Comparison of ENCODE assay signal across 24 mouse cellular contexts in the genomic region with DNA sequence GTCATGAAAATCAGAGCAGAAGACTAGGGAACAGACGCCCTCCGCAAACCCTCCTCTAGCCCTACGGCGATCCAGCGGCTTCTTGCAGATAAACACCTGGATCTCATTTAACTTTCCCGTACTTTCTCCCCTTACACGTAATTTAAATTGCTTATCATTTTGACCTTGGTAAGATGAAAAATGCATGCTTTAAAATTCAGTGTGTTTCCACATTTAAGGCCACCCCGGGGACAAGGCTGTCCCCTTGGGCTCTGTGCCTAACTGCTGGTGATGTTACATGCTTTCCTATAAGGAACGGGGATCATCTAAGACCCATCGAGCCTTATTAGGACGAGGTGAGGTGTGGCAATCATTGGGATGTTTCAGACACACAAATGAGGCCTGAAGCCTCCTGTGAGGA.
DNase-seq lines count a peak whose midpoint lies in the region; ATAC-seq and TF ChIP-seq lines count a peak whose summit lies in the region.
"Had no signal": no experiment of that assay in that cellular context is flagged by ENCODE, and none has a peak within 500 bp of the region (broad histone marks: within the 10 kb centered on the region; RNA-seq: fewer than 3 reads in every experiment).

No protein-coding gene starts in this region.

- TF ChIP-seq CTCF in brain, embryonic 14.5 days (IDR thresholded peaks at IDR 0.05; ENCODE audit: borderline replicate concordance, extremely low read depth, insufficient read depth, insufficient read length): no peak

- H3K27ac ChIP-seq in midbrain, embryonic 15.5 days: peak overlapping the region; percentile 31; the same call in 1 of the 2 replicates
- H3K27ac ChIP-seq in midbrain, embryonic 10.5 days (replicated peaks): no peak overlapping the region
- H3K27ac ChIP-seq: embryonic facial prominence, embryonic 12.5 days; embryonic facial prominence, embryonic 15.5 days; heart, adult 2 months; heart, embryonic 10.5 days; heart, embryonic 13.5 days; hindbrain, embryonic 14.5 days; hindbrain, postnatal 0 days had no signal

- peak; percentile 39 for DNase-seq in adrenal gland, postnatal 10 days
- DNase-seq in adrenal gland, adult 18-20 months (ENCODE audit: low spot score in 2 of 2): no peak
- DNase-seq in midbrain, embryonic 10.5 days (ENCODE audit: low spot score): no peak
- DNase-seq in brain, embryonic 14.5 days (ENCODE audit: low read depth): peak; percentile 52
- DNase-seq: cerebellum, adult 11 months; cerebellum, adult 2 months; cerebellum, adult 9-11 months; cerebellum, postnatal 25 days; gastrocnemius, postnatal 25 days; heart, adult 2 months; heart, postnatal 14 days; heart, postnatal 4 days had no signal

- peaks cover 16% of the 10 kb centered on the region for H3K4me1 ChIP-seq in midbrain, embryonic 15.5 days
- peaks cover 13% of the 10 kb centered on the region for H3K4me1 ChIP-seq in midbrain, embryonic 10.5 days

- H3K9me3 ChIP-seq in midbrain, embryonic 15.5 days: no peaks in the 10 kb centered on the region
- no peaks in the 10 kb centered on the region; the same call in 1 of the 2 replicates for H3K9me3 ChIP-seq in midbrain, embryonic 10.5 days (replicated peaks)
- H3K9me3 ChIP-seq: embryonic facial prominence, embryonic 12.5 days; embryonic facial prominence, embryonic 15.5 days had no signal

- TF ChIP-seq POLR2A in brain, embryonic 14.5 days (IDR thresholded peaks at IDR 0.05; ENCODE audit: borderline replicate concordance, extremely low read depth, insufficient read depth, insufficient read length, poor library complexity, severe bottlenecking): no peak

- WGBS in midbrain, embryonic 15.5 days: 63% methylated on average over 11 of the region's 11 CpGs
- 94% methylated on average over 11 of the region's 11 CpGs for WGBS in midbrain, embryonic 10.5 days

- H3K4me2 ChIP-seq in midbrain, embryonic 15.5 days: no peak overlapping the region
- H3K4me2 ChIP-seq: embryonic facial prominence, embryonic 12.5 days; embryonic facial prominence, embryonic 15.5 days; heart, embryonic 13.5 days; hindbrain, embryonic 14.5 days had no signal

- ATAC-seq in midbrain, embryonic 15.5 days (replicated peaks): no peak; the same call in 1 of the 2 replicates
- ATAC-seq in granulocyte monocyte progenitor cell, adult 5-6 weeks (replicated peaks; ENCODE audit: poor library complexity, severe bottlenecking): no peak
- ATAC-seq: CD4-positive, CD25-positive, alpha-beta regulatory T cell, adult 4 months; forebrain, embryonic 14.5 days; hindbrain, postnatal 0 days; inflammation-experienced regulatory T-cells, adult 6 months; intestine, embryonic 16.5 days had no signal

- no peaks in the 10 kb centered on the region for H3K36me3 ChIP-seq in midbrain, embryonic 15.5 days (replicated peaks)
- H3K36me3 ChIP-seq in midbrain, embryonic 10.5 days: no peaks in the 10 kb centered on the region
- H3K36me3 ChIP-seq: embryonic facial prominence, embryonic 12.5 days; embryonic facial prominence, embryonic 15.5 days; heart, embryonic 10.5 days; heart, embryonic 13.5 days had no signal

- H3K4me3 ChIP-seq in midbrain, embryonic 15.5 days: no peak overlapping the region
- no peak overlapping the region for H3K4me3 ChIP-seq in midbrain, embryonic 10.5 days
- H3K4me3 ChIP-seq: embryonic facial prominence, embryonic 12.5 days; embryonic facial prominence, embryonic 15.5 days; heart, adult 2 months; heart, embryonic 10.5 days; heart, embryonic 13.5 days had no signal

- H3K9ac ChIP-seq in midbrain, embryonic 15.5 days: no peak overlapping the region
- H3K9ac ChIP-seq: embryonic facial prominence, embryonic 12.5 days; embryonic facial prominence, embryonic 15.5 days; heart, embryonic 13.5 days; hindbrain, embryonic 14.5 days had no signal

- H3K27me3 ChIP-seq in midbrain, embryonic 15.5 days (replicated peaks): no peaks in the 10 kb centered on the region
- H3K27me3 ChIP-seq in midbrain, embryonic 10.5 days (ENCODE audit: low read depth, poor library complexity, severe bottlenecking): no peaks in the 10 kb centered on the region
- H3K27me3 ChIP-seq: embryonic facial prominence, embryonic 12.5 days; embryonic facial prominence, embryonic 15.5 days; heart, embryonic 13.5 days had no signal

Comparison
In these comparisons a context has a peak if more than half of its experiments do, and no peak if none do; other contexts are left out.
1. DNase-seq: peak in adrenal gland, postnatal 10 days (single experiment) and brain, embryonic 14.5 days (single experiment); none in adrenal gland, adult 18-20 months (0 of 2) and midbrain, embryonic 10.5 days (single experiment).